Mouse (Mus musculus) NIH3T3 (cell line): ENCODE measurements at regions not wholly inside any gene's neighbourhood (a gene's known extent, or its start where the extent isn't known, plus 50 kb on each side); places are given as distances from the start of the nearest gene placed in this dataset.
A peak's percentile ranks its signal among the peaks of the same experiment; 100 is the strongest.

Source experiments
- DNase-seq: peaks from one replicate; pipeline ENCODE4 v3.0.0-alpha.2; 2012; ENCODE audit warnings: low read depth

GRCm38 (mm10) chr15:61410789-61411188 lies 488.0 kb upstream of the A1bg start:
- DNase-seq, result no peak

GRCm38 (mm10) chr15:61408621-61409020 lies 485.8 kb upstream of the A1bg start:
- DNase-seq, result no peak

- peak; percentile 64 for DNase-seq
Measured at GRCm38 (mm10) chr15:61400720-61401119, 477.9 kb upstream of the A1bg start.

- DNase-seq, result no peak
Measured at GRCm38 (mm10) chr15:61399971-61400370, 477.2 kb upstream of the A1bg start.

- no peak for DNase-seq
Measured at GRCm38 (mm10) chr15:61398829-61399228, 476.0 kb upstream of the A1bg start.

GRCm38 (mm10) chr15:61397061-61397460 lies 474.2 kb upstream of the A1bg start:
- DNase-seq, result peak; percentile 24

- DNase-seq, result no peak
Measured at GRCm38 (mm10) chr15:61395296-61395826, 472.5 kb upstream of the A1bg start.

- DNase-seq, result no peak
Measured at GRCm38 (mm10) chr15:61380666-61381065, 457.9 kb upstream of the A1bg start.

GRCm38 (mm10) chr15:61366276-61366675 lies 443.5 kb upstream of the A1bg start:
- no peak for DNase-seq

GRCm38 (mm10) chr15:61365511-61365910 lies 442.7 kb upstream of the A1bg start:
- no peak for DNase-seq

GRCm38 (mm10) chr15:61364461-61364860 lies 441.6 kb upstream of the A1bg start:
- DNase-seq, result peak; percentile 46

- DNase-seq, result no peak
Measured at GRCm38 (mm10) chr15:61361254-61361653, 438.4 kb upstream of the A1bg start.

GRCm38 (mm10) chr15:61355344-61355743 lies 432.5 kb upstream of the A1bg start:
- peak; percentile 81 for DNase-seq

GRCm38 (mm10) chr15:61351729-61352342 lies 429.0 kb upstream of the A1bg start:
- no peak for DNase-seq

- DNase-seq, result no peak
Measured at GRCm38 (mm10) chr15:61345101-61345500, 422.3 kb upstream of the A1bg start.

GRCm38 (mm10) chr15:61342618-61343017 lies 419.8 kb upstream of the A1bg start:
- no peak for DNase-seq

GRCm38 (mm10) chr15:61327925-61328324 lies 405.1 kb upstream of the A1bg start:
- DNase-seq, result no peak

- DNase-seq, result no peak
Measured at GRCm38 (mm10) chr15:61322243-61322642, 399.4 kb upstream of the A1bg start.

- DNase-seq, result peak; percentile 36
Measured at GRCm38 (mm10) chr15:61309452-61310165, 386.8 kb upstream of the A1bg start.

GRCm38 (mm10) chr15:61308936-61309335 lies 386.1 kb upstream of the A1bg start:
- DNase-seq, result peak; percentile 83

GRCm38 (mm10) chr15:61304546-61304945 lies 381.7 kb upstream of the A1bg start:
- DNase-seq, result no peak

GRCm38 (mm10) chr15:61299796-61300195 lies 377.0 kb upstream of the A1bg start:
- DNase-seq, result no peak

GRCm38 (mm10) chr15:61297447-61298208 lies 374.8 kb upstream of the A1bg start:
- no peak for DNase-seq
